Mouse (Mus musculus): ENCODE measurements around the gene Smyd3.

Gene Smyd3

DNA sequence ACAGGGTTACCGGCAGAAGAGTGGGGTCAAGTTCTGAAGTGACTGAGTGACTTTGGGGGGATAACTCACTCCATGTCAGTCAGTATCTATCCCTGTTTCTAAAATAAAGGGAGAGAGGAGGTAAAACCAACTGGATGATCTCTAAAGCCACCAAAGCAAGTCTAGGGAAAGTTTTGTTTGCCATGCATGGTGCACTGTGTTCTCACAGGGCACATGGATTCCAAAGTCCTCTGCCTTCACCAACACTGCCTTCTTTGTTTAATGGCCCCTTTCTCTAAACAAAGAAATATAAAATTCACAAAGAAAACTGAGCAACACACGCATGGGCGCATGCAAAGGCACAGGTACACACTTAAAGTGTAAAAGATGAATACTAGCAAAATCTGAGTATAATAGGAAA, 403.5 kb downstream of the Smyd3 start:
- no peak for DNase-seq (ENCODE audit: low spot score)

DNA sequence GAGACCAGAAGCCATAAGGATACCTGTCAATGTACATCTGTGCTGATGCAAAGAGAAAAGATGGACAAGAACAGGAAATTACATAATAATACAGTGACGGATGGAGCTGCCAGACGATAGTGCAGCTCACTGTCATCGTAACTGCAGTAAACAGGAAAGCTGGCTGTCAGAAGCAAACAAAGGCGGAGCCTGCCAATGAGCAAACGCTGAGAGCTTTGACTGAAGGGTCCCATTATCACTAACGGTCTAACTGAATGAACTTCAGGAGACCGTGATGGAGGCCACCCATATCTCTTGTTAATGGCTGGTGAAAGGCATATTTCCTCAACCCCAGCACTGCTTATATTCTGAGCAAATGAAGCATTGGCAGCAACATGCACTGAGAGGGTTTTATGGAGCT, 409.1 kb downstream of the Smyd3 start:
- no peak for DNase-seq (ENCODE audit: low spot score)

GRCm38 (mm10) chr1:179107761-179108694, 409.8 kb downstream of the Smyd3 start:
- no peak for DNase-seq (ENCODE audit: low spot score)

DNA sequence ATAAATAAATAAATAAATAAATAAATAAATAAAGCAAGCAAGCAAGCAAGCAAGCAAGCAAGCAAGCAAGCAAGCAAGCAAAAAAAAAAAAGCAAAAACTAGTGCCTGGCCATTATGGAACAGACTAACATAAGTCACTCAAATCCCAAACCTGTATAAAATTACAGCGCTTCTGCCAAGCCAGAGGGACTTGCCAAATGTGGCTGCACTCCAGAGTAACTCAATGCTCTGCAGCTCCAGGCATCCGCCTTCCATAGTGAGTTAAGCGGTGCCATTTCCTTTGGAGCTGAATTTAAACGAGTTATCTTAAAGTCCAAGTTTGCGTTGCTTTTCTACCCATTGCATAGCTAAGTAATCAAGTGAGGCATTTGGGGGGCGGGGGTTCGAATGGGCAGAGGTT, 410.6 kb downstream of the Smyd3 start:
- no peak for DNase-seq (ENCODE audit: low spot score)

- no peak for DNase-seq (ENCODE audit: low spot score)
These were observed 411.1 kb downstream of the Smyd3 start for GRCm38 (mm10) chr1:179106702-179107145.

GRCm38 (mm10) chr1:179106103-179106701, 411.6 kb downstream of the Smyd3 start:
- no peak for DNase-seq (ENCODE audit: low spot score)

DNA sequence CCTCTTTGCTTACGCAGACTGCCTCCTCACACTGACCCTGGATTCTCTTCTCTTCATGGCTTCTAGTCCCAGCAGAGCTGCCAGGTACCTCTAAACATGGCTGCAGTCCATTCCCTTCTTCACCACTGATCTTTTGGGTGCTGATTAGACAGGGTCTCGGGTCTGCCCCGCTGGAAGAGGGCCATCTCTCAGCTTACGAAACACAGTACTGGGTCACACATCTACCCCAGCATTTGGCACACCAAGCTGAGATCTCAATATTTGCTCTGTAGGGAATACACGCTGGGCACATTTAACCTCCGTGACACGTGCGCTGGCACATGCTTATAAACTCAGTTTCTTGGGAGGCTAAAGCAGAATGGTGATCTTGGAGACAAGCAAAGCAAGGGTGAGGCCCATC, 413.4 kb downstream of the Smyd3 start:
- DNase-seq (ENCODE audit: low spot score) = no peak

DNA sequence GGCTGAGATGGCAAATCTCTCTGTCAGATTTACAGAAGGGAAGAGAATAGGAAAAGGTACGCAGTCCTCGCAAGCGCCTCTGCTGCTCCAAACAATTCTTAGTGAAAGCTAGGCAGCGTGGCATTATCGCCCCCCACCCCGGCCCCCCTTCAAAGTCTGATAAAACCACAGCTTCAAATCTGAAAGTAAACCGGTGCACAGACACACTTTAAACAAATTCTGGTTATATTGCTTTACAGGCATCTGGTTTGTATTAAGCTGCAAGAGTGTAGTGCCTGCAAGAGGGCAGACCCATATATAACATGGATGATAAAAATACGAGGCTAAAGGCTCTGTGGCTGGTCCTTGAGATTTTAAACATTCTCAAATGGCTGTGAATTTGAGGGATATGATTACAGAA, 420.8 kb downstream of the Smyd3 start:
- no peak for DNase-seq (ENCODE audit: low spot score)

DNA sequence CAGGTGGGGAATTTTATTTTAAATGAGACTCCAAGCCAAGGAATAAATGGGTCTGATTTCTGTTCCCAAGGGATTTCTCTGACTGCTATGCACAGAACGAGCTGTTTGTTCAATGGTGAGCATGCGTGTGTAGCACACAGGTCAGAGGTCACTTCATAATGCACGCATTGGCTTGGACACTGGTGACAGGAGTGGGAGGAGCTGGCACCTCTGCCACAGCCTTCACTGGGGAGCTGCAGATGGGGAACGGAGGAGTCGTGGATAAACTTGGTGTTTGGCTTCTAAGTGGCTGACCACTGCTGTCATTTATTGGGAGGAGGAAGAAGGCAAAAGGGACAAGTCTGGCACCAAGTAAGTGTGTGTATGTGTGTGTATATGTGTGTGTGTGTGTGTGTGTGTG, 421.5 kb downstream of the Smyd3 start:
- DNase-seq (ENCODE audit: low spot score) = no peak

GRCm38 (mm10) chr1:179089174-179089573, 428.7 kb downstream of the Smyd3 start:
- DNase-seq (ENCODE audit: low spot score) = no peak

- DNase-seq (ENCODE audit: low spot score) = no peak
These were observed 430.5 kb downstream of the Smyd3 start for GRCm38 (mm10) chr1:179087033-179087998.

DNA sequence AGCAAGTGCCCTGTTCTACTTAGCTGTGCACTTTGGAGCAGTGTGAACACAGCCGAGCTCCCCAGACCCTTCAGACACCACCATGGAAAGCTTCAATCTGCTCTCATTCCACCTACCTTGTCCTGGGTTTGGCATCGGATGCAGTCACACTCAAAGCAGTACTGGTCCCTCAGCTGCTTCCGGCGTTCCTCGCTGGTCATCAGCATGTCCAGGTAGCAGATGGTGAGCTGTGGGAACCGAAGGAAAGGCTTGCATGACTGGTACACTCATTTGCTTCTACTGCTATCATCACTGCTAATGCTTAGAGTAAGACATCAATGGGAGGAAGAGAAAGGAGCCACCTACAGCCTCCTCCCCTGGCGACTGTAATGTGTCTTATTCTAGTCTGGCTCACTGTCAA, 431.6 kb downstream of the Smyd3 start:
- DNase-seq (ENCODE audit: low spot score) = no peak

DNA sequence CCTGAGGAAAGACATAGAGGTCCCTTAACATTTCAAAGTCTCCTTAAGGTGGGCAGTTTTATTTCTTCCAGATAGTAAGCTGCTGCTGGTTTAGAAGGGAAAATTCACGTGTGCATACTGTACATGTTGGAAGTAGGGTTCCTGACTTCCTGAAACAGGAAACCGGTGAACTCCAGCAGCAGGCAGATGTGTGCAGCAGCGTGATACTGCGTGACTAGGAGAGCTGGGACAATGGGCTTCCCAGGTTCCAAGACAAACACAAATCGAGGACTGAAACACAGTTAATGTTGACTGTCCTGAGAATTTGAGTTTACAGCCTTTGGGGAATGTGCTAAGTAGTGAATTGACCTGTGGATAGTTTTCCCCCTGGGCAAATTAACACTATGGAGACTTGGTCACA, 434.7 kb downstream of the Smyd3 start:
- no peak for DNase-seq (ENCODE audit: low spot score)

DNA sequence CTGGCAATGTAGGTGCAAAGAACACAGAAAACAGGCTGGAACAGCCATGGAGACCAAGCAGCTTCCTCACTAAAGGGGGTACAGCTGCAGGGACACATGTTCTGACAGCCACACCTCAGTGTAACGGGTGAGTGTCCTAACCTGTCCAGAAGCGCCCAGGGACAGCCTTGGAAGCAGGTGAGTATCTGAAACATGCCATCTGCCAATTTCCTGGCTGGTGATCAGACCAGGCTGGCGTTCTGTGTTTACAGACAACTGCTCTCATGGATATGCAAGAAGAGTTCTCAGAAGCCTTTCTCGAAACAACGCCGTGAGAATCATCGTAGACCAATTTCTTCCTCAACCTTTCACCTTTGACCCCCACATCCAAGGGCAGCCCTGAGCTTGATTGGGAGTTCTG, 444.0 kb downstream of the Smyd3 start:
- no peak for DNase-seq (ENCODE audit: low spot score)

DNA sequence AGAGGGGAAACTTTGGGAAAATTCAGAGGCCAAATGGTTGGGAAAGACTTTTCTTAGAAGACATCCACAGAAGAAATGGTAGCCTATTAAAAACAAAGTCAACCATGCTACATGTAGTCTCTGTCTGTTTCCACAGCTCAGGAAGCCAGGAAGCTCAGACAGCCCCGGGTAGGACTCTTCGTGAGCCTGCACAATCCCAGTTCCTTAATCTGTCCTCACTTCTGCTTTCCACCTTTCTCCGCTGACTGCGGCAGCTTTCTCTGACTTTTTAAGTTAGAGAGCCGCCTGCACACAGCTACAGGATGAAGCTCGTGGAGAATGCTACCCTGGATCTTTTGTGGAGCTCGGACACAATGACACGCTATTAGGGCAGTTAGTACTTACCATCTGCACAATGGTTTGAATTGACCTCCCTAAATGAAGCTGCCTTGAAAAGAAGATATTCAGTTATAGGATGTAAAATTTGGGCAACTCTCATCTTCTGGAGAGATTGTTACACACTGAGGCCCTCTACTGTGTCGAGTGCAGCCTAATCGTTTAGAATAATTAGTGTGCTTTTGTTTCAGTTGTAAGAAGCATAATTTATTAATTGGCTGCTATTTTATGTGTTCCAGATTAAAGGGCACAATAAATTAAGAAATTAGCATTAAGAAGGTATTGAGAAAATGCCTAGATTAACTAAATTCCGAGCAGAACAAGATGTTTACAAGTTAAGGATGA, 444.7 kb downstream of the Smyd3 start:
- DNase-seq (ENCODE audit: low spot score) = no peak

GRCm38 (mm10) chr1:179072406-179072805, 445.4 kb downstream of the Smyd3 start:
- no peak for DNase-seq (ENCODE audit: low spot score)

DNA sequence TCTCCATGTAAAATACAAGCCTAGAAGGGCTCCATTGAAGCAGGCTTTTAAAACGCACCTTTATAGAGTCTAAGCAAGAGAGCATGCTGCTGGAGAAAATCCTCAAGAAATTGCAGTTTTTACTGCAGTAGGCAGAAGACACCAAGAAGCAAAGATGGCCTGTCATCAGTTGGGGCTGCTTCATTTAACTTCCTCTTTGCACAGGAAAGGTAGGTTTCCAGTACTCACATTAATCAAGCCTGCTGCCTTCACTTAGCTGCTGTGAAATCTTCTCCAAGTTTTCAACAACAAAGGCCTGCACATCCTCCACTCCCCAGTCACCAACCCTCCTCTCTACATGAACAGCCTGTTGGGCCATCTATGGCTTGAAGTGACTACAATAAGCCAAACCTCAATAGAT, 448.9 kb downstream of the Smyd3 start:
- no peak for DNase-seq (ENCODE audit: low spot score)

- no peak for DNase-seq (ENCODE audit: low spot score)
These were observed 452.6 kb downstream of the Smyd3 start for GRCm38 (mm10) chr1:179065294-179065601.

GRCm38 (mm10) chr1:179064601-179065293, 453.1 kb downstream of the Smyd3 start:
- no peak for DNase-seq (ENCODE audit: low spot score)

- DNase-seq (ENCODE audit: low spot score) = peak; percentile 52
These were observed 456.1 kb downstream of the Smyd3 start for GRCm38 (mm10) chr1:179061759-179062168.

DNA sequence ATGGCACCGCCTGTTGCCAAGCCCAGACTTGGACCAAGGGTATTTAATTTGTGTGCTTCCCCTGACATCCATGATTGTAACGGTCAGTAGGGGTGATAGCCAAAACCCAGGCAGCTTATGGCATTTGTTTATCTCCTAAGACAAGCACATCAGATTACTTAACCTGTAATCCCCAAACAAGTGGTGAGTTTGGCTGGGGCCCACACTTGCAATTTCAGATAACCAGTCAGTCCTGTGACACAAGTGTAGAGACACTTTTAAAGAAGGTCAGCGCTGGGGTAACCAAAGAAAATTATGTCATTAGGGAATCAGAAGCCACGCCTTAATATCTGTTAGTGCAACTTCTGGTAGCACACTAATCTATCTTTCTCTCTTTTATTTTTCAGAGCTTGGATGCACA, 456.8 kb downstream of the Smyd3 start:
- no peak for DNase-seq (ENCODE audit: low spot score)

Data from urinary bladder, postnatal 25 days (tissue).